Mouse (Mus musculus): ENCODE data around the gene Gm13199. TPM values are rescaled to one million over a fixed set of nuclear protein-coding genes. Genes with fewer than 3 reads are reported as not detected.

The Gm13199 gene
- total RNA-seq, 2 experiments from 2014 or later, result 0.66 TPM; not detected in 1

- DNase-seq (ENCODE audit: low spot score in 2 of 2), result no peak
Measured at GRCm38 (mm10) chr2:5822449-5822848, 40.3 kb downstream of the Gm13199 start.

- no peak for DNase-seq (ENCODE audit: low spot score in 2 of 2)
Measured at GRCm38 (mm10) chr2:5821264-5821663, 41.5 kb downstream of the Gm13199 start.

Other genes starting within 250 kb of the Gm13199 start
- gene Camk1d, start 148.4 kb downstream of the Gm13199 start, total RNA-seq (2021), result 1 to 10 TPM; 6.4 to 8.2 TPM
- gene Nudt5, start 17.9 kb downstream of the Gm13199 start, total RNA-seq (2021), result 10 to 100 TPM; 17.9 to 18.0 TPM
- gene Cdc123, start 17.8 kb downstream of the Gm13199 start, total RNA-seq (2021), result 100 to 1,000 TPM; 103 to 122 TPM
- 10 to 100 TPM; 43.7 to 48.9 TPM for gene Sec61a2, start 32.5 kb upstream of the Gm13199 start, total RNA-seq (2021)
- gene Dhtkd1, start 79.9 kb upstream of the Gm13199 start, total RNA-seq (2021), result 1 to 10 TPM; 1.8 to 2.1 TPM
- gene Upf2, start 88.5 kb upstream of the Gm13199 start, total RNA-seq (2021), result 10 to 100 TPM; 17.2 to 20.3 TPM